Mouse (Mus musculus): ENCODE measurements around the gene Mzf1.

DNA sequence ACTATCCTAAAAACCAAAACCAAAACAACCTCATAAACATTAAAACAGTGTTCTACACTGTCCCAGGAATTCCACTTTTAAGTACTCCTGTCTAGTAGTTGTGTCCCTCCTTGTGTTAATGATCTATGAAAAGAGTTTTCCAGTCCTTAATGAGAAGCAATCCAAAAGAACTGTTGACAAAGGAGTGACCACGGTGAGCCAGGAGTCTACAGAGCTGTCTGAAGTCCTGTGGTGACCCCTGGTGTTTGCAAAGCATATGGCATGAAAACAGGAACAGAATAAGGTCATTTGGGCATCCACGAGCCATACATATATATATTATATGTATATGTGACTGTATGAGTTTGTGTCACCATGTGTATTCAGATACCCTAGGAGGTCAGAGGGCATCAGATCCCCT, 8.5 kb downstream of the Mzf1 start:
- peak; percentile 64; the same call in 1 of the 2 replicates for TF ChIP-seq CTCF (IDR thresholded peaks at IDR 0.05; ENCODE audit: extremely low read depth, insufficient read length, insufficient replicate concordance, low read depth, low read length)
- no peak for TF ChIP-seq POLR2A (IDR thresholded peaks at IDR 0.05; ENCODE audit: low read depth, low read length)
